Mouse (Mus musculus) intestine, postnatal 0 days (tissue): ENCODE measurements around the gene Gys2. TPM values are rescaled to one million over a fixed set of nuclear protein-coding genes. Genes with fewer than 3 reads are reported as not detected.
A peak's percentile ranks its signal among the peaks of the same experiment; 100 is the strongest.
"Not testable (repeated sequence)": the region's sequence is repeated elsewhere in the genome, so short reads cannot be mapped to it uniquely, and the experiment has no call there.

ENCODE experiments used
- ATAC-seq: fragments of 200-750 bp; cut with Nextera tagmentation; 2 replicates; pipeline ENCODE4 v1.8.0; 2017; ENCODE audit warnings: mild to moderate bottlenecking, moderate TSS enrichment, moderate library complexity
- H3K27ac ChIP-seq: fragments of 300-500 bp; sonication (generic); 2 replicates; pipeline ENCODE4 v1.5.1; 2014; ENCODE audit warnings: mild to moderate bottlenecking, low read depth, low read length, moderate library complexity
- H3K27me3 ChIP-seq: fragments of 300-500 bp; sonication (generic); replicated peaks from 2 replicates; pipeline ENCODE4 v1.6.1; 2014; ENCODE audit warnings: low read length, mixed read lengths; ENCODE audit not compliant: control insufficient read depth, insufficient read depth
- H3K36me3 ChIP-seq: fragments of 300-500 bp; sonication (generic); 2 replicates; pipeline ENCODE4 v1.6.1; 2014; ENCODE audit warnings: mild to moderate bottlenecking, moderate library complexity; ENCODE audit not compliant: control insufficient read depth, insufficient read depth
- H3K4me1 ChIP-seq: fragments of 300-500 bp; sonication (generic); replicated peaks from 2 replicates; pipeline ENCODE4 v1.6.1; 2014; ENCODE audit warnings: antibody characterized with exemption, low read length, mixed read lengths; ENCODE audit not compliant: control insufficient read depth, insufficient read depth
- H3K4me2 ChIP-seq: fragments of 300-500 bp; sonication (generic); replicated peaks from 2 replicates; pipeline ENCODE4 v1.6.1; 2014; ENCODE audit warnings: low read depth, mild to moderate bottlenecking, moderate library complexity
- H3K4me3 ChIP-seq: fragments of 300-500 bp; sonication (generic); 2 replicates; pipeline ENCODE4 v1.5.1; 2014; ENCODE audit warnings: low read depth, low read length
- H3K9ac ChIP-seq: fragments of 300-500 bp; sonication (generic); 2 replicates; pipeline ENCODE4 v1.6.1; 2014; ENCODE audit warnings: mild to moderate bottlenecking, low read depth, low read length
- H3K9me3 ChIP-seq: fragments of 300-500 bp; sonication (generic); 2 replicates; pipeline ENCODE4 v1.6.1; 2016; ENCODE audit warnings: mixed run types; ENCODE audit not compliant: control insufficient read depth
- CTCF ChIP-seq: sonication (generic); IDR thresholded peaks from 2 replicates; pipeline ENCODE4 v1.5.1; 2016; ENCODE audit warnings: low read depth, mild to moderate bottlenecking, control low read depth, antibody characterized with exemption, moderate library complexity
- WGBS: fragments of 180-500 bp; shearing (Covaris S2); extraction: QIAGEN DNeasy Blood & Tissue Kit; methylation state at CpG from one replicate; pipeline ENCODE4 v1.1.7; 2014; 5-methylcytosine and 5-hydroxymethylcytosine counted together
- polyA plus RNA-seq: library from polyadenylated mRNA; unstranded; fragments of >200 nt; fragmentation: Nextera tagmentation; extraction: Ambion mirVana; gene quantifications from 2 replicates; pipeline ENCODE4 v1.2.1, GENCODE M21; 2015

Gene Gys2
- polyA plus RNA-seq, 1 experiment from 2014 or later: not detected

DNA sequence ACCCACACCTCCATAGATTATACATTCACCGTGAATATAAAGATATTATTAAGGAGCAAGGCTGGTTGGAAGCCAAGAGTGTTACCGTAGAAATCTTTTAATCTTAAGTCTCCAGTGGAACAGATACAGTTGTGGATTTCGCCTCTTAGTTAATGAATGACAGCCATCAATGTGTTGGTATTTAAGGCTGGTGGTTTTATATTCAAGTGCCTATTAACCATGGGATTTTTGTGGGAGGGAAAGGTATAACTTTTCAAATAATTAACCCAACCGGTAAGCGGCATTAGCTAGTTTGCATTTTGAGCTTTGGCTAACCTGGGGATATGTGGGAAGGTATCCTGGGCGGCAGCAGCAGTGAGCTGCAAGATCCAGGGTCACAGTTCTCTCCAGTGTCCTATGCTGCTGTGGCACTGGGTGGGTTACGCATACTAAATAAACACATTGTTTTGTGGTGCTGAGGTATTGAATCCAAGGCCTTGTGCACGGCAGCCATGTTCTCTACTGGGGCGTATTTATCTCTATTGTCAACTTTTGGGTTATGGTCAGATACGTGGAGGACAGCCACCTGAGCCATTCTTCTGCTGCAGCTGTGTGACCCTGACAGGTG, 29.7 kb upstream of the Gys2 start:
- 80% methylated on average over 10 of the region's 10 CpGs for WGBS
- TF ChIP-seq CTCF: no peak
- no peak overlapping the region for H3K4me3 ChIP-seq
- H3K36me3 ChIP-seq: no peaks in the 10 kb centered on the region
- no peak overlapping the region for H3K9ac ChIP-seq
- no peaks in the 10 kb centered on the region for H3K9me3 ChIP-seq
- no peak overlapping the region for H3K27ac ChIP-seq
- no peak for ATAC-seq
- peaks cover 6% of the 10 kb centered on the region; the same call in 1 of the 2 replicates for H3K27me3 ChIP-seq
- H3K4me1 ChIP-seq: 0 out of 2 replicates have a peak, but pooled peaks cover 3% of the 10 kb centered on the region
- no peak overlapping the region for H3K4me2 ChIP-seq

DNA sequence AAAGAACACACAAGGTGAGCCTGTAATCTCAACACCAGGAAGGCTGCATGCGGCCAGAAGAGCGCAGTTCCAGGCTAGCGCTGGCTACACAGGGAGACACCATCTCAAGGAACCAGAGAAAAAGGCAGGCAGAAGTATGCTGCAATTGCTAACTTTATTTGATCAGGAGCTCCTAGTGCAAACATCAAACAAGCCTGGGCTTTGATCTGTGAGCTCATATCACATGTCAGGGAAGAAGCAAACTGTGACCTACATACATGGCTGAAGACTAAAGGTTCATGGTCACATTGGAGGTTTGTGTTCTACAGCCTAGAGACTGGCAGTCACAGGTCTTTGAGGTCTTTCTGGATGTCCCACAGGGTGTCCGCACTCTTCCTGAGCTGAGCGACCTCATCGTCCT, 17.2 kb upstream of the Gys2 start:
- H3K36me3 ChIP-seq, H3K4me1 ChIP-seq, H3K9ac ChIP-seq, H3K9me3 ChIP-seq, H3K4me2 ChIP-seq, H3K27ac ChIP-seq, ATAC-seq, H3K27me3 ChIP-seq, H3K4me3 ChIP-seq: not testable (repeated sequence)
- 79% methylated on average over 6 of the region's 6 CpGs for WGBS

DNA sequence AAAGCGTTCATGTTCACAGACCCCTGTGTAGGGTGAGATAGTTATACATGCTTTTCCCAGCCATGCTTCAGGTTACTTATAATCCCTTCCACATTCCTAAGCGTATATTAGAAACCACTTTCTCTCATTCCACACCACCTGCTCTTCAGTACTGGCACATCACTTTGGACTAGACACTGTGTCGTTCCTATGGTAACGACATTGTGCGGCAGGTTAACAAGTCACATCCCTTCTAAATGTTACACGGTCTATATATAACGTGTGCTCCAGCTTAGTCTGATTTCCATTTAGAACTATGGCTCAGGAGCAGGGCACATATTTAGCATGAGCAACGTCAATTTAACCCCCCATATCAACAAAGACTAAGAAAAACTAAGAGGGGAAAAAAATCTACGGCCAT, 14.7 kb upstream of the Gys2 start:
- 89% methylated on average over 9 of the region's 9 CpGs for WGBS
- no peak for ATAC-seq
- Histone ChIP-seq H3K4me1 (no peaks in the 10 kb centered on the region), H3K9ac (no peak overlapping the region), H3K27ac (no peak overlapping the region), H3K27me3 (no peaks in the 10 kb centered on the region), H3K36me3 (no peaks in the 10 kb centered on the region), H3K4me2 (no peak overlapping the region), H3K9me3 (no peaks in the 10 kb centered on the region), H3K4me3 (no peak overlapping the region)
- no peak for TF ChIP-seq CTCF

DNA sequence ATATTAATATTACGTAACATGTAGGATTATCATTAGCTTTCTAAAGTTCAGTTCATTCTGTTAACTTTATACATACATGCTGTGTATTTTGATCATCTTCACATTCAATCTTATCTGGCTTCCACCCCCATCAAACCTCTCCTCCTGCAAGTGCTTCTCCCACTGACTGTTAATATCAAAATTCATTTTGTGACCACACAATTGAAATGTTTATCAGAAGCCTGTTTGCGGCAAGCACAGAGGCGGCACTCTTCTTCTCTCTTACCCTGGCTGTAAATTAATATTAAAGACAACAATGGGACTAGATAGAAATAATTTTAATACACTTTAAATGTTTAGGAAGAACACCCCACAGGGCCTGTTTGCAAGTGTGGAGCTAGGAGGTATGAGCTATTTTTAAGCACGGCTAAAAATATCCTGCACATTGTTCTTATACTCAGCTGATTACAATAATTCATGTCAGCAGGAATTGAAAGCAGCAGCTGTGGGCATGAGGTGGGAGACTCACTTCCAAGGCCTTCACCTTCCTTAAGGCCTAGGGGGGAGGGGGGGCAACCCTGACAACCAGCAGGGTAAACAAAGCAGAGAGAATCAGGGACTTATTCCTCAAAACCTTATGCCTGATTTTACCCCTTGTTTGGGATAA, 12.7 kb upstream of the Gys2 start:
- Histone ChIP-seq H3K4me3 (no peak overlapping the region), H3K27me3 (no peaks in the 10 kb centered on the region), H3K27ac (no peak overlapping the region), H3K36me3 (no peaks in the 10 kb centered on the region), H3K9ac (no peak overlapping the region), H3K9me3 (no peaks in the 10 kb centered on the region), H3K4me1 (no peaks in the 10 kb centered on the region), H3K4me2 (no peak overlapping the region)
- TF ChIP-seq CTCF: no peak
- no peak for ATAC-seq
- WGBS: 87% methylated on average over 4 of the region's 4 CpGs

DNA sequence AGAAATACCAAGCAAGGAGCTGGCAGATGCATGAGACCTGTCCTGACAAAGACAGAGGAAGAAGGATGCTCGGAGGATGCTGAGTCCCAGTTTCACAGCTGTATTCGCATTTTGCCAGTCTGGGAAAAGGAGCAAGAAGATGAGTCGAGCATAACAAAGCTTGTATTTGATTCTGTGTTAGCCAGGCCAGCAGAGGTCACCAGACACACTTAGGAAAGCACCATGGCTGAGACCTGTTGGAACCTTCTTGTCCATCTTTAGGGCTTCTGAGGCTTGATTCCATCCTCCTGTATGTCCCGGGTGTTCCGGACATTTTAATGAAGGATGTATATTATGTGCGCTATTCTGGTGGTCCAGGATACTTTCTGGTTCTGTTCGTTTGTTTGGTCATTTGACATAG, 4.3 kb upstream of the Gys2 start:
- peak; percentile 55 for TF ChIP-seq CTCF

DNA sequence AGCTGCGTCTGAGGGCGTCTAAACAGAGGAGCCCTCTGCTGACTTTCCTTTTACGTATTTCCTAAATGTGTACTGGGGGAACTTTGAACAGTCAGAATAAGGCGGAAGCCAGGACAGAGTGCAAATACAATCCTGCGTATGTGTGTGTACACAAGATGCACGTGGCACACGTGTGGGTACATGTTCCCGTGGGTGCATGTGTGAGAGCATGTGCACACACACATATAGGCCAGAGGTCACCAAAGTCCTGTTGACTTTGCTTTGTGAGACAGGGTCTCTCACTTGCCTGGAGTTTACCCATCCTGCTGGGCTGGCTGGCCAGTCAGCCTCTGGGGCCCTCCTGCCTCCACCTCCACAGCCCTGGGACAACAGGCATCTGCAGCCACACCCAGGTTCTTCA, 1.8 kb downstream of the Gys2 start:
- H3K27me3 ChIP-seq: no peaks in the 10 kb centered on the region
- WGBS: 55% methylated on average over 8 of the region's 8 CpGs
- no peaks in the 10 kb centered on the region for H3K9me3 ChIP-seq
- H3K4me2 ChIP-seq: no peak overlapping the region
- no peak overlapping the region for H3K4me3 ChIP-seq
- H3K36me3 ChIP-seq: no peaks in the 10 kb centered on the region
- ATAC-seq: no peak
- H3K4me1 ChIP-seq: no peaks in the 10 kb centered on the region
- no peak overlapping the region for H3K9ac ChIP-seq
- TF ChIP-seq CTCF: no peak
- no peak overlapping the region for H3K27ac ChIP-seq

More for the DNA sequence above, 4.3 kb upstream of the Gys2 start:
- Histone ChIP-seq H3K4me1 (no peaks in the 10 kb centered on the region), H3K9me3 (no peaks in the 10 kb centered on the region), H3K27ac (no peak overlapping the region), H3K27me3 (no peaks in the 10 kb centered on the region), H3K36me3 (no peaks in the 10 kb centered on the region), H3K9ac (no peak overlapping the region), H3K4me2 (no peak overlapping the region), H3K4me3 (no peak overlapping the region)
- 79% methylated on average over 7 of the region's 7 CpGs for WGBS
- no peak for ATAC-seq
